Mouse (Mus musculus): ENCODE measurements around the gene Hrct1.

Hrct1 gene

GRCm38 (mm10) chr4:43771626-43772025 is 44.6 kb downstream of the Hrct1 start:
- DNase-seq (ENCODE audit: low read depth, low spot score): no peak

DNA sequence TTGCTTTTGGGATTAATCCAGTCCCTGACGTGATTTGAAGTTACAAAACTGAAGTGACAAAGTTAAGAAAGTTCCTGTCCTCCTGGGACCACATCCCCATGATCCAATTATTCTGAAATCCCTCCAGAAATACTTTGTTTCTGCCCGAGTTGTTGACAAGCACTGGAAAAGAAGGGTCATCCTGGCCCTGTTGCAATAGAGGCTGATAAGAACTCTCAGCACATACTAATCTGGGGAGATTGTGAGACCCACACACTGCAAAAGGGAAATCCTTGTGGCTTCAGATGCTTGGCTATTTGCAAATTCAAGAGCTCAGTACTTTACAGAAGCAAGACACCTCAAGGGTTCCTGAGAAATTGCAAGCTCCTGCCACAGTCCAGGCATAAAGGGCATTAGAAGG is 45.3 kb downstream of the Hrct1 start:
- DNase-seq (ENCODE audit: low read depth, low spot score): no peak
